Mouse (Mus musculus) kidney, postnatal 0 days (tissue): ENCODE measurements around the gene Ctnnd1. TPM values are rescaled to one million over a fixed set of nuclear protein-coding genes. Genes with fewer than 3 reads are reported as not detected.

Source experiments
- ATAC-seq: fragments of 200-750 bp; cut with Nextera tagmentation; replicated peaks from 2 replicates; pipeline ENCODE4 v1.8.0; 2017; ENCODE audit warnings: low read depth, moderate number of reproducible peaks, moderate TSS enrichment, moderate library complexity; ENCODE audit not compliant: low FRiP score
- DNase-seq: peaks from one replicate; pipeline ENCODE4 v3.0.0-alpha.2; 2016; ENCODE audit warnings: low spot score
- H3K27ac ChIP-seq: fragments of 300-500 bp; sonication (generic); 2 replicates; pipeline ENCODE4 v1.5.1; 2014; ENCODE audit warnings: mild to moderate bottlenecking
- H3K27me3 ChIP-seq: fragments of 300-500 bp; sonication (generic); 2 replicates; pipeline ENCODE4 v1.6.1; 2014; ENCODE audit warnings: low read length, mixed read lengths; ENCODE audit not compliant: insufficient read depth
- H3K36me3 ChIP-seq: fragments of 300-500 bp; sonication (generic); 2 replicates; pipeline ENCODE4 v1.6.1; 2014; ENCODE audit warnings: low read length, mixed read lengths; ENCODE audit not compliant: insufficient read depth
- H3K4me1 ChIP-seq: fragments of 300-500 bp; sonication (generic); replicated peaks from 2 replicates; pipeline ENCODE4 v1.6.1; 2014; ENCODE audit warnings: antibody characterized with exemption, low read length, mixed read lengths; ENCODE audit not compliant: insufficient read depth
- H3K4me2 ChIP-seq: fragments of 300-500 bp; sonication (generic); 2 replicates; pipeline ENCODE4 v1.6.1; 2014; ENCODE audit warnings: mild to moderate bottlenecking, low read length, moderate library complexity, mixed read lengths
- H3K4me3 ChIP-seq: fragments of 300-500 bp; sonication (generic); replicated peaks from 2 replicates; pipeline ENCODE4 v1.5.1; 2014; ENCODE audit warnings: low read depth, low read length
- H3K9ac ChIP-seq: fragments of 300-500 bp; sonication (generic); 2 replicates; pipeline ENCODE4 v1.6.1; 2014; ENCODE audit warnings: low read depth, low read length
- H3K9me3 ChIP-seq: fragments of 300-500 bp; sonication (generic); replicated peaks from 2 replicates; pipeline ENCODE4 v1.6.1; 2016; ENCODE audit warnings: low read length, inconsistent platforms, mixed read lengths
- CTCF ChIP-seq: IDR thresholded peaks from 2 replicates; pipeline ENCODE4 v1.5.1; 2016; ENCODE audit warnings: antibody characterized with exemption, low read depth, mild to moderate bottlenecking, moderate library complexity
- WGBS: fragments of 180-500 bp; shearing (Covaris S2); extraction: QIAGEN DNeasy Blood & Tissue Kit; methylation state at CpG from one replicate; pipeline ENCODE4 v1.1.7; 2014; 5-methylcytosine and 5-hydroxymethylcytosine counted together
- polyA plus RNA-seq: library from polyadenylated mRNA; unstranded; fragments of >200 nt; fragmentation: Nextera tagmentation; extraction: Ambion mirVana; gene quantifications from 2 replicates; pipeline ENCODE4 v1.2.1, GENCODE M21; 2015

The Ctnnd1 gene
- polyA plus RNA-seq, 1 experiment from 2014 or later, result 35.0 TPM

- WGBS, result 11% methylated on average over 6 of the region's 6 CpGs
- Histone ChIP-seq H3K36me3 (no peaks in the 10 kb centered on the region), H3K4me3 (peak overlapping the region; percentile 76), H3K4me1 (peaks cover 10% of the 10 kb centered on the region), H3K27ac (no peak overlapping the region), H3K9ac (peak overlapping the region; percentile 13; the same call in 1 of the 2 replicates), H3K9me3 (no peaks in the 10 kb centered on the region), H3K4me2 (peak overlapping the region; percentile 53), H3K27me3 (no peaks in the 10 kb centered on the region)
- peak; percentile 84 for DNase-seq
- ATAC-seq, result no peak
- TF ChIP-seq CTCF, result peak; percentile 41; the same call in 1 of the 2 replicates
Observed at GRCm38 (mm10) chr2:84648369-84648768, 2.2 kb downstream of the Ctnnd1 start.

- no peaks in the 10 kb centered on the region for H3K27me3 ChIP-seq
- H3K36me3 ChIP-seq, result no peaks in the 10 kb centered on the region
- no peak for TF ChIP-seq CTCF
- ATAC-seq (no peak), DNase-seq (no peak)
- H3K9ac ChIP-seq, result no peak overlapping the region
- H3K4me1 ChIP-seq, result peaks cover 10% of the 10 kb centered on the region
- no peak overlapping the region for H3K4me3 ChIP-seq
- H3K9me3 ChIP-seq, result no peaks in the 10 kb centered on the region
- 89% methylated on average over 6 of the region's 6 CpGs for WGBS
- H3K4me2 ChIP-seq, result peak overlapping the region; percentile 53; the same call in 1 of the 2 replicates
- no peak overlapping the region for H3K27ac ChIP-seq
Observed at GRCm38 (mm10) chr2:84647051-84647568, 3.5 kb downstream of the Ctnnd1 start.

- Histone ChIP-seq H3K9ac (no peak overlapping the region), H3K4me1 (peaks cover 10% of the 10 kb centered on the region), H3K4me3 (no peak overlapping the region), H3K27me3 (no peaks in the 10 kb centered on the region), H3K36me3 (no peaks in the 10 kb centered on the region), H3K27ac (no peak overlapping the region), H3K9me3 (no peaks in the 10 kb centered on the region), H3K4me2 (no peak overlapping the region)
- ATAC-seq (no peak), DNase-seq (no peak)
- 29% methylated on average over 1 of the region's 1 CpGs for WGBS
- TF ChIP-seq CTCF, result no peak
Observed at GRCm38 (mm10) chr2:84646138-84646537, 4.4 kb downstream of the Ctnnd1 start.

GRCm38 (mm10) chr2:84640833-84641232 is 9.7 kb downstream of the Ctnnd1 start:
- Histone ChIP-seq H3K9me3 (no peaks in the 10 kb centered on the region), H3K27me3 (no peaks in the 10 kb centered on the region), H3K4me3 (no peak overlapping the region), H3K27ac (no peak overlapping the region), H3K9ac (no peak overlapping the region), H3K4me1 (peaks cover 41% of the 10 kb centered on the region), H3K36me3 (no peaks in the 10 kb centered on the region), H3K4me2 (no peak overlapping the region)
- no peak for TF ChIP-seq CTCF
- DNase-seq (no peak), ATAC-seq (no peak)

GRCm38 (mm10) chr2:84638428-84639220 is 11.9 kb downstream of the Ctnnd1 start:
- peak; percentile 69 for DNase-seq
- no peaks in the 10 kb centered on the region for H3K36me3 ChIP-seq
- no peak overlapping the region for H3K4me3 ChIP-seq
- no peak for ATAC-seq
- H3K4me2 ChIP-seq, result peak overlapping the region; percentile 32
- TF ChIP-seq CTCF, result no peak
- H3K4me1 ChIP-seq, result peaks cover 55% of the 10 kb centered on the region
- peak overlapping the region; percentile 96 for H3K27ac ChIP-seq
- H3K9ac ChIP-seq, result no peak overlapping the region
- no peaks in the 10 kb centered on the region for H3K9me3 ChIP-seq
- no peaks in the 10 kb centered on the region for H3K27me3 ChIP-seq
- WGBS, result 39% methylated on average over 5 of the region's 5 CpGs

- no peak for TF ChIP-seq CTCF
- Histone ChIP-seq H3K9ac (peak overlapping the region; percentile 18; the same call in 1 of the 2 replicates), H3K4me1 (peaks cover 60% of the 10 kb centered on the region), H3K27me3 (no peaks in the 10 kb centered on the region), H3K4me3 (no peak overlapping the region), H3K36me3 (no peaks in the 10 kb centered on the region), H3K27ac (peak overlapping the region; percentile 96), H3K9me3 (no peaks in the 10 kb centered on the region), H3K4me2 (peak overlapping the region; percentile 32)
- ATAC-seq (no peak), DNase-seq (peak; percentile 70)
- 19% methylated on average over 7 of the region's 7 CpGs for WGBS
Observed at GRCm38 (mm10) chr2:84637452-84638165, 13.0 kb downstream of the Ctnnd1 start.
